Mouse (Mus musculus) lung, embryonic 16.5 days (tissue): ENCODE data around the gene Lect2. TPM values are rescaled to one million over a fixed set of nuclear protein-coding genes. Genes with fewer than 3 reads are reported as not detected.

Experiments
- ATAC-seq: fragments of 200-750 bp; cut with Nextera tagmentation; 2 replicates; pipeline ENCODE4 v1.8.0; 2017; ENCODE audit warnings: low read depth, mild to moderate bottlenecking, moderate library complexity
- H3K27ac ChIP-seq: fragments of 300-500 bp; sonication (generic); 2 replicates; pipeline ENCODE4 v1.5.1; 2014; ENCODE audit warnings: mild to moderate bottlenecking, control low read depth, low read length
- H3K27me3 ChIP-seq: fragments of 300-500 bp; sonication (generic); 2 replicates; pipeline ENCODE4 v1.6.1; 2014; ENCODE audit warnings: low read depth, low read length, mixed read lengths; ENCODE audit not compliant: control insufficient read depth, insufficient read depth
- H3K36me3 ChIP-seq: fragments of 300-500 bp; sonication (generic); 2 replicates; pipeline ENCODE4 v1.6.1; 2014; ENCODE audit warnings: low read length; ENCODE audit not compliant: control insufficient read depth, insufficient read depth
- H3K4me1 ChIP-seq: fragments of 300-500 bp; sonication (generic); replicated peaks from 2 replicates; pipeline ENCODE4 v1.6.1; 2014; ENCODE audit warnings: low read length, mixed read lengths; ENCODE audit not compliant: control insufficient read depth, insufficient read depth
- H3K4me2 ChIP-seq: fragments of 300-500 bp; sonication (generic); 2 replicates; pipeline ENCODE4 v1.6.1; 2014; ENCODE audit warnings: low read depth, low read length, control low read depth
- H3K4me3 ChIP-seq: fragments of 300-500 bp; sonication (generic); 2 replicates; pipeline ENCODE4 v1.5.1; 2014; ENCODE audit warnings: mild to moderate bottlenecking, low read length, control low read depth
- H3K9ac ChIP-seq: fragments of 300-500 bp; sonication (generic); 2 replicates; pipeline ENCODE4 v1.6.1; 2014; ENCODE audit warnings: low read length, control low read depth
- H3K9me3 ChIP-seq: fragments of 300-500 bp; sonication (generic); 2 replicates; pipeline ENCODE4 v1.6.1; 2016; ENCODE audit warnings: low read length; ENCODE audit not compliant: control insufficient read depth
- WGBS: fragments of 180-500 bp; shearing (Covaris S2); extraction: QIAGEN DNeasy Blood & Tissue Kit; methylation state at CpG from one replicate; pipeline ENCODE4 v1.1.7; 2014; 5-methylcytosine and 5-hydroxymethylcytosine counted together
- polyA plus RNA-seq: library from polyadenylated mRNA; unstranded; fragments of >200 nt; fragmentation: Nextera tagmentation; extraction: Ambion mirVana; gene quantifications from 2 replicates; pipeline ENCODE4 v1.2.1, GENCODE M21; 2015

Lect2 gene
- polyA plus RNA-seq, 1 experiment from 2014 or later = not detected

DNA sequence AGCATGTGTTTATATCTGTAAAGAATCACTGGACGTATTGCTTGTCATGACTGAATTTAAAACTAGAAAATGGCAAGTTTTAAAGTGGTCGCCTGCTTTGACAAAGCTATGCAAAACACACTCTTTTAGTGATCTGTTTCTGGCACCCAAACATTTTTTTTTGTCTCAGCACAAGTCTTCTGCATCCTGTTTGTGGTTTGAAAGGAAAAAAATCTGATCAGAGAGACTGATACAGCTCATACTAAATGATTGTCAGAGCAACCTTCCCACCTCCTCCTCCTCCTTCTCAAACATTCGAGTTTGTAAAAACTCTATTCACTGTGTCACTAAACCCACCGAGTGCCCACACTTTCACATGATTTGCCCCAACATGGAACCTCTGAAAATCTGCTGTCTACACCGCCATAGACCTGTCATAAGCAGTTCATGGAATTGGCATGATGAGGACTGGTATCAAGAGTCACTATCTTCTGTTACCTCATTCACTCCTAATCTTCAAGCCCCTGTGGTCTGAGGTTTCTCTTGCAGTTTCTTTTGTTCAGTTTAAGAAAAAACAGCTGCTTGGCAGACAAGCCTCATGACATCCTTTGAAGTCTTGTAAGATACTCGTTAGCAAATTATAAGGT, 41.3 kb downstream of the Lect2 start:
- Histone ChIP-seq H3K4me3 (no peak overlapping the region), H3K4me1 (no peaks in the 10 kb centered on the region), H3K27me3 (no peaks in the 10 kb centered on the region), H3K9me3 (no peaks in the 10 kb centered on the region), H3K27ac (no peak overlapping the region), H3K36me3 (no peaks in the 10 kb centered on the region), H3K4me2 (no peak overlapping the region), H3K9ac (no peak overlapping the region)
- 56% methylated on average over 6 of the region's 6 CpGs for WGBS
- ATAC-seq = no peak

DNA sequence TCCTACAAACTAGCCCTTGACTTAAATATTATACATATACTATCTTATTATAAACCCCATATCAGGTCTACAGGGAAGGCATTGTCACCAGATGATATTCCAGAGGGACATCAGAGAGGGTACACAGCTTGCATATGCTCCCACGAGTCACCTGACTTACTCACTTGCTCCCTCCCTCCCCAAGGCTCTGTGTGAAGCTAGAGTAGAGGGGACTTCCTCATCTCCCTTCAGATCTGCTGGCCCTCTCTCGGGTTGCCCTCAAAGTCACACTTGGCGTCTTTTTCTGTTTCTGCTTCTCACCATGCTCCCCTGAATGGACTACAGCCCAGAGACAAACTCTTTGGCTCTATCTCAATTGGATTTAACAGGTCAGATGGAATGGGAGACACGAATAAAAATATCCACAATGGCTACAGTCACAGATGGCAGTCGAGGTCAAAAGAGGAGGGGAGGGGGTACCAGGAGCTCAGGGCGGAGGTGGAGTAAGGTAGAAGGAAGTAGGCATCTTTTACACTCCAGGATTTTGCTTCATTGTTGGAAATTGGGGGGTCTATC, 46.4 kb downstream of the Lect2 start:
- no peaks in the 10 kb centered on the region for H3K27me3 ChIP-seq
- 62% methylated on average over 6 of the region's 6 CpGs for WGBS
- no peaks in the 10 kb centered on the region for H3K9me3 ChIP-seq
- H3K9ac ChIP-seq = no peak overlapping the region
- H3K36me3 ChIP-seq = no peaks in the 10 kb centered on the region
- no peak overlapping the region for H3K4me2 ChIP-seq
- H3K4me3 ChIP-seq = no peak overlapping the region
- ATAC-seq = no peak
- H3K4me1 ChIP-seq = no peaks in the 10 kb centered on the region
- no peak overlapping the region for H3K27ac ChIP-seq

DNA sequence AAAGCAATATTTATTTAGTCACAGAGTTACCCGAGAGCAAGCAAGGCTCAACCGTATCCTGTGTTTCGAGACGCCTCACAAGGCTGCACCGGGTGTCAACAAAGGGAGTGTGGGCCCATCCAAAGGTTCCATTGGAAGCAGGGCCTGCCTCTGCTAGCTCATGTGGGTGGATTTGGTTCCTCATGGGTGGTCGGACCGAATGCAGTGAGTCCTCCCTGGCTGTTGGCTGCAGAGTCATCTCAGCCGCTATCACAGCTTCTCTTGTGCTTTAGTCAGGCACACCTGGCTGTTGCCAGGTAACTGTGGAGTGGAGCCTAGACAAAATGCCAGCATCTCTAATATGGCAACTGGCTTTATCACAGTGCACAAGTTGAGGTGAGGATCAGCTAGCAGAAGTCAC, 47.7 kb downstream of the Lect2 start:
- Histone ChIP-seq H3K9ac (no peak overlapping the region), H3K27ac (no peak overlapping the region), H3K27me3 (no peaks in the 10 kb centered on the region), H3K4me2 (no peak overlapping the region), H3K9me3 (no peaks in the 10 kb centered on the region), H3K4me3 (no peak overlapping the region), H3K4me1 (no peaks in the 10 kb centered on the region), H3K36me3 (no peaks in the 10 kb centered on the region)
- 64% methylated on average over 8 of the region's 8 CpGs for WGBS
- no peak for ATAC-seq

DNA sequence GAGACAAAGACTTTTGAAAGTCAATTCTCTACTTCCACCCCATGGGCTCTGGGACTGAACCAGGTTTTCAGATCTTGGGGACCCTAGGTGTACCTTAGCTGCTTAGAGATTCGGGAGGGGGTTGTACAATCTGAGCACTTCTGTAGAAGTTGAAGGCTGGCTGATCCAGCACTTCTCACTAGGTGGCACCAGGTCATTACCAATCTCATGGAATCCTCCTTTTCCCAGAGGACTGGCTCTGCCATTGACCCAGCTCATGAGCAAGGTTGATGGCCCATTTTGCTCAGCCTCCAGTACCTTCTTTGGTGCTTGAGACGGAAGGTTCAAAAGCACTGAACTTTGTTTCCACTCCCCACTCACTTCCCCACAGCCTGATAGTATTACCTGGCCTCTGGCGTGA, 48.2 kb downstream of the Lect2 start:
- H3K4me1 ChIP-seq = no peaks in the 10 kb centered on the region
- no peak overlapping the region for H3K9ac ChIP-seq
- H3K27ac ChIP-seq = no peak overlapping the region
- no peaks in the 10 kb centered on the region for H3K27me3 ChIP-seq
- ATAC-seq = no peak
- WGBS = 47% methylated on average over 3 of the region's 3 CpGs
- H3K4me3 ChIP-seq = no peak overlapping the region
- no peaks in the 10 kb centered on the region for H3K36me3 ChIP-seq
- no peak overlapping the region for H3K4me2 ChIP-seq
- H3K9me3 ChIP-seq = no peaks in the 10 kb centered on the region

DNA sequence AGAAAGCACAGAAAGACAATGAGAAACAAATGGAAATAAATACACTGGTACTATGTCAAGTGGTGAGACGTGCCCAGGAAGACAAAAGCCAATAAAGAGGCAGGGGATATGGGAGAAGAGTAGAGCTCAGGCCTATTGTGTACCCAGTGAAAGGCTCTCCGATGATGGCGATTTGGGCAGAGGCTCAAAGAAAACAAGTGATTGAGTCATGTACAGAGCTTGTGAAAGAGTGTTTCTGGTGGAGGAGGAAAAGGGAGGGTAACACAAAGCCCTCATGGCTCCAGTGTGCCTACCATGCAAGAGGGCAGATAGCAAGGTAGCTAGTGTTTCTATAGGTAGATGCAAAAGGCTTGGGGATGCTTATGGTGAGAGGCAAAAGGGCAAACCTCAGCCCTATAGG, 53.9 kb downstream of the Lect2 start:
- Histone ChIP-seq H3K4me3 (no peak overlapping the region), H3K36me3 (no peaks in the 10 kb centered on the region), H3K4me1 (no peaks in the 10 kb centered on the region), H3K9me3 (no peaks in the 10 kb centered on the region), H3K27me3 (no peaks in the 10 kb centered on the region), H3K27ac (no peak overlapping the region), H3K9ac (no peak overlapping the region), H3K4me2 (no peak overlapping the region)
- no peak for ATAC-seq
- WGBS = 64% methylated on average over 3 of the region's 3 CpGs

Other genes with a start within 250 kb of the Lect2 start
- gene Gm3045, start 121.9 kb downstream of the Lect2 start, polyA plus RNA-seq = not detected in 2 replicates
- 0.08 and 0.11 TPM in 2 replicates for gene Slc25a48, start 110.1 kb downstream of the Lect2 start, polyA plus RNA-seq
- gene Il9, start 66.3 kb downstream of the Lect2 start, polyA plus RNA-seq = not detected in 2 replicates
- gene Fbxl21, start 26.0 kb downstream of the Lect2 start, polyA plus RNA-seq = 0.77 and 1.2 TPM in 2 replicates
- gene Tgfbi, start 61.0 kb upstream of the Lect2 start, polyA plus RNA-seq = 175 and 183 TPM in 2 replicates
- gene Smad5, start 154.5 kb upstream of the Lect2 start, polyA plus RNA-seq = 33.5 and 34.8 TPM in 2 replicates
- 2.2 and 2.4 TPM in 2 replicates for gene Gm45623, start 205.3 kb upstream of the Lect2 start, polyA plus RNA-seq